Mouse (Mus musculus) CH12.LX (cell line): ENCODE results near the gene Sgsm2. TPM values are rescaled to one million over a fixed set of nuclear protein-coding genes. Genes with fewer than 3 reads are reported as not detected.

Experiments
- DNase-seq: peaks from one replicate; pipeline ENCODE4 v3.0.0-alpha.2; 2013; ENCODE audit errors: extremely low read depth
- H3K27ac ChIP-seq: 2 replicates; pipeline ENCODE4 v1.5.1; 2012; ENCODE audit warnings: low read depth, mild to moderate bottlenecking, control low read depth, moderate library complexity; ENCODE audit not compliant: insufficient read depth
- H3K27me3 ChIP-seq: replicated peaks from 2 replicates; pipeline ENCODE3; 2012; ENCODE audit warnings: inconsistent platforms
- H3K36me3 ChIP-seq, 2 experiments: replicated peaks in 1 of 2; 2 replicates each; pipeline versions ENCODE3 to v1.6.1; 2012; ENCODE audit warnings: inconsistent platforms in 1 of 2, low read length in 1 of 2, mild to moderate bottlenecking in 1 of 2, mixed read lengths in 1 of 2, moderate library complexity in 1 of 2; ENCODE audit not compliant: control insufficient read depth in 1 of 2, insufficient read depth in 1 of 2
- H3K4me1 ChIP-seq, 2 experiments: 2 replicates each; pipeline ENCODE4 v1.6.1; 2012; ENCODE audit warnings: inconsistent platforms in 1 of 2, moderate library complexity in 1 of 2; ENCODE audit not compliant: insufficient read depth in 2 of 2, control insufficient read depth in 1 of 2
- H3K4me2 ChIP-seq: 2 replicates; pipeline ENCODE4 v1.6.1; 2012; ENCODE audit warnings: low read depth, mild to moderate bottlenecking, control low read depth; ENCODE audit not compliant: poor library complexity, insufficient read depth, severe bottlenecking
- H3K4me3 ChIP-seq, 3 experiments: fragments of 150-350 bp in 1 of 3; sonication (generic) in 1 of 3; replicated peaks in 1 of 3; 2 replicates each; pipeline versions ENCODE3 to v1.5.1; 2011 to 2012; ENCODE audit warnings: low read depth in 2 of 3, low read length in 2 of 3, mild to moderate bottlenecking in 2 of 3, moderate library complexity in 2 of 3, control low read depth in 1 of 3, improper control_type of control experiment in 1 of 3, inconsistent platforms in 1 of 3, mixed read lengths in 1 of 3; ENCODE audit not compliant: poor library complexity in 1 of 3
- H3K79me2 ChIP-seq: replicated peaks from 2 replicates; pipeline ENCODE4 v1.6.1; 2012; ENCODE audit warnings: mild to moderate bottlenecking, moderate library complexity; ENCODE audit not compliant: control insufficient read depth, poor library complexity, insufficient read depth, severe bottlenecking; ENCODE audit errors: extremely low read depth
- H3K9ac ChIP-seq: 2 replicates; pipeline ENCODE4 v1.6.1; 2012; ENCODE audit warnings: low read depth, mild to moderate bottlenecking, control low read depth, moderate library complexity; ENCODE audit not compliant: insufficient read depth
- H3K9me3 ChIP-seq: replicated peaks from 2 replicates; pipeline ENCODE3; 2012; ENCODE audit warnings: low read length, inconsistent platforms, mixed read lengths
- CHD1 ChIP-seq: IDR thresholded peaks from 2 replicates; pipeline ENCODE4 v1.6.1; 2012; ENCODE audit warnings: low read depth, low read length, improper control_type of control experiment, inconsistent platforms
- CTCF ChIP-seq, 2 experiments: IDR thresholded peaks in 1 of 2; conservative IDR thresholded peaks in 1 of 2; 2 replicates each; pipeline ENCODE4 v1.5.1; 2011 to 2012; ENCODE audit warnings: low read depth in 2 of 2, low read length in 2 of 2, improper control_type of control experiment in 1 of 2, inconsistent platforms in 1 of 2, mild to moderate bottlenecking in 1 of 2, moderate library complexity in 1 of 2
- ELF1 ChIP-seq: IDR thresholded peaks from 2 replicates; pipeline ENCODE4 v1.6.1; 2014; ENCODE audit warnings: low read depth, mild to moderate bottlenecking, inconsistent platforms, low read length, improper control_type of control experiment
- EP300 ChIP-seq: IDR thresholded peaks from 2 replicates; pipeline ENCODE4 v1.6.1; 2011; ENCODE audit warnings: low read length, improper control_type of control experiment
- MAX ChIP-seq: IDR thresholded peaks from 2 replicates; pipeline ENCODE4 v1.6.1; 2011; ENCODE audit warnings: low read length, improper control_type of control experiment
- MAZ ChIP-seq: IDR thresholded peaks from 2 replicates; pipeline ENCODE4 v1.6.1; 2012; ENCODE audit warnings: low read depth, mild to moderate bottlenecking, inconsistent platforms, low read length, improper control_type of control experiment, moderate library complexity
- MXI1 ChIP-seq: IDR thresholded peaks from 2 replicates; pipeline ENCODE4 v1.6.1; 2011; ENCODE audit warnings: mild to moderate bottlenecking, low read depth, low read length, improper control_type of control experiment
- PAX5 ChIP-seq: IDR thresholded peaks from 2 replicates; pipeline ENCODE4 v1.6.1; 2012; ENCODE audit warnings: low read length, inconsistent platforms, mixed read lengths
- TBP ChIP-seq: conservative IDR thresholded peaks from 2 replicates; pipeline ENCODE4 v1.6.1; 2011; ENCODE audit warnings: low read depth, low read length, improper control_type of control experiment
- TCF12 ChIP-seq: IDR thresholded peaks from 2 replicates; pipeline ENCODE4 v1.6.1; 2014; ENCODE audit warnings: low read depth, mild to moderate bottlenecking, inconsistent platforms, low read length, improper control_type of control experiment
- UBTF ChIP-seq: IDR thresholded peaks from 2 replicates; pipeline ENCODE4 v1.6.1; 2012; ENCODE audit warnings: low read depth, mild to moderate bottlenecking, inconsistent platforms, low read length, improper control_type of control experiment, moderate library complexity
- USF1 ChIP-seq: IDR thresholded peaks from 2 replicates; pipeline ENCODE4 v1.6.1; 2014; ENCODE audit warnings: low read depth, mild to moderate bottlenecking, inconsistent platforms, low read length, improper control_type of control experiment
- USF2 ChIP-seq: conservative IDR thresholded peaks from 2 replicates; pipeline ENCODE4 v1.6.1; 2011; ENCODE audit warnings: low read depth, low read length, improper control_type of control experiment
- ZKSCAN1 ChIP-seq: IDR thresholded peaks from 2 replicates; pipeline ENCODE4 v1.6.1; 2012; ENCODE audit warnings: low read depth, inconsistent platforms, low read length, improper control_type of control experiment, borderline replicate concordance
- dilution Hi-C: fragments of 300-500 bp; cut with MboI; formaldehyde crosslinking; loops from 2 replicates; pipeline ENCODE4 v1.14.3; 2020; ENCODE audit warnings: low sequenced_read_pairs; ENCODE audit not compliant: extremely low pct_unique_long_range_greater_than_20kb, extremely low pct_ligation_motif_present
- in situ Hi-C: fragments of 300-500 bp; cut with MboI; formaldehyde crosslinking; loops from 3 replicates; pipeline ENCODE4 v1.14.3; 2019; ENCODE audit warnings: low sequenced_read_pairs, low pct_ligation_motif_present, low pct_unique_long_range_greater_than_20kb, mixed read lengths
- polyA plus RNA-seq: library from polyadenylated mRNA; unstranded; fragments of >175 nt; gene quantifications from 2 replicates; pipeline ENCODE4 v1.2.1, GENCODE M21; 2012; ENCODE audit warnings: low read depth; ENCODE audit not compliant: insufficient read length
- total RNA-seq, 2 experiments: library from RNA; depleted of rRNA; stranded (reverse); fragments of 300-350 nt in 1 of 2; fragments of >200 nt in 1 of 2; gene quantifications; 2 replicates each; pipeline ENCODE4 v1.2.3; 2012 to 2014

The Sgsm2 gene
- total and polyA plus RNA-seq, 3 experiments: 0.75 to 3.8 (median 3.1) TPM

DNA sequence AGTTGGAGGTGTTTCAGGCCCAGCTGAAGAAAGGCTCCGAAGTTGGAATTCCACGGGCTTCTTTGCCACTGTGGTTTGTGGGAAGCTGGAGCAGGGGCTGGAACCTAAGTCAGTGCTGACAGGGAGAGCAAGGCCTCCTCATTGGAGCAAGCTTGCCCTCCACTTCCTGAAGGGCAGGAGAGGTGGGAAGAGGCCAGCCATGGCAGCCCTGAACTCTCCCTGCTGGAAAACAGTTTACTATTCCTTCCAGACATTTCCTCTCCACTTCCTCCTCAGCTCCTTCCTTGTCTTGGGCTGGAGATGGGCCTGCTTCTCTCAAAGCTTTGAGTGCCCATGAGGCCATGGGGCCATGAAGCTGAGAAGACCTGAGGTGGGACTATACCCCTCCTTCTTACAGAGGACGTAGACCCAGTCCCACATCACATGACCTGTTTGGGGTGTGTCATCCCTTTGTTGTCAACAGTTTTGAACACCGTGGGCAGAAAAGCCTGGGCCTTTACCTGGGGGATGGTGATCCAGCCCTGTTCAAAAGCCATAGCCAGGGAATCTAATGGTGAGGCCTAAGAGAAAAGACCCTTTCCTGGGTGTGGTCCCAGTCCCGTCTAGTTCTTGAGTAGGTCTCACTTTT lies 62.1 kb downstream of the Sgsm2 start:
- Histone ChIP-seq H3K27me3 (no peaks in the 10 kb centered on the region), H3K9me3 (no peaks in the 10 kb centered on the region), H3K4me1 (peaks cover 15 to 58% of the 10 kb centered on the region in 2 experiments), H3K79me2 (peaks cover 7% of the 10 kb centered on the region), H3K36me3 (peaks cover 5 to 32% of the 10 kb centered on the region in 2 experiments), H3K4me3 (no peak overlapping the region), H3K9ac (no peak overlapping the region), H3K4me2 (no peak overlapping the region), H3K27ac (no peak overlapping the region)
- dilution Hi-C loops: no loop called here
- 0 out of 2 replicates have a peak, but pooled peaks have one; percentile 13 for TF ChIP-seq USF1
- no peak for TF ChIP-seq PAX5
- in situ Hi-C loops: loop anchor here (25.0 kb wide), 1 partner anchor 447 kb away; no protein-coding TSS in a partner anchor
- DNase-seq: no peak

DNA sequence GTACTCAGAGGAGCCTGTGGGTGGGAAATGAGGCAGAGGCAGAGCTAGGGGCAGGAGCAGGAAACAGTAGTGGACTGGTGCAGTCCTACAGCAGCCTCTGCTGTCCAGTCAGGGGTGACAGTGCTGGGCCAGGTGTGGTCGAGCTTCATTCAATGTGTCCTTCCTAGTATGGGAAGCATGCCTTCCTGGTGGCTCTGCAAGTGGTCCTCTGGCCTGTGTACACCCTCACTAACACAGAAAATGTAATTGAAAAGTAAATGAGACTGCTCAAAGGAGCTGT lies 62.6 kb downstream of the Sgsm2 start:
- Histone ChIP-seq H3K36me3 (peaks cover 5 to 28% of the 10 kb centered on the region in 2 experiments), H3K27ac (no peak overlapping the region), H3K9me3 (no peaks in the 10 kb centered on the region), H3K9ac (no peak overlapping the region), H3K27me3 (no peaks in the 10 kb centered on the region), H3K4me3 (no peak overlapping the region), H3K4me2 (no peak overlapping the region), H3K4me1 (peaks cover 12 to 58% of the 10 kb centered on the region in 2 experiments), H3K79me2 (peaks cover 7% of the 10 kb centered on the region)
- dilution Hi-C loops (no loop called here), in situ Hi-C loops (loop anchor here (25.0 kb wide), 1 partner anchor 447 kb away; no protein-coding TSS in a partner anchor)
- no peak for DNase-seq
- no peak for TF ChIP-seq MAX
- no peak for TF ChIP-seq USF2
- no peak for TF ChIP-seq MAZ
- no peak for TF ChIP-seq MXI1
- TF ChIP-seq TCF12: 0 out of 2 replicates have a peak, but pooled peaks have one; percentile 21
- TF ChIP-seq ELF1: no peak
- TF ChIP-seq CHD1: no peak
- TF ChIP-seq TBP: no peak
- TF ChIP-seq EP300: no peak
- 0 out of 4 replicates have a peak, but pooled peaks of 1 of the 2 experiments have one; percentile 13 for TF ChIP-seq CTCF (conservative IDR thresholded peaks at IDR 0.05 in 1 of 2, IDR thresholded peaks at IDR 0.05 in 1 of 2; ENCODE audit: low read depth in 2 of 2, low read length in 2 of 2)
- TF ChIP-seq UBTF: no peak
- TF ChIP-seq ZKSCAN1: no peak
